Mouse (Mus musculus): ENCODE results near the gene Mup11. TPM values are rescaled to one million over a fixed set of nuclear protein-coding genes. Genes with fewer than 3 reads are reported as not detected.
"Not testable (repeated sequence)": the region's sequence is repeated elsewhere in the genome, so short reads cannot be mapped to it uniquely, and the experiment has no call there.

Gene Mup11
- not detected for total RNA-seq (2022)

GRCm38 (mm10) chr4:60662311-60662710 lies at the start of gene Mup11:
Gene Mup11, minus strand, starts transcription at chr4:60662411.
- not testable (repeated sequence) for DNase-seq (ENCODE audit: low spot score in 2 of 2)

Other genes with a start within 250 kb of the Mup11 start
- gene Mup9, start 240.5 kb downstream of the Mup11 start, total RNA-seq (2022), result not detected
- not detected for gene Mup1, start 160.5 kb downstream of the Mup11 start, total RNA-seq (2022)
- not detected for gene Mup10, start 80.2 kb downstream of the Mup11 start, total RNA-seq (2022)
- not detected for gene Mup12, start 78.9 kb upstream of the Mup11 start, total RNA-seq (2022)
- gene Mup22, start 159.1 kb upstream of the Mup11 start, total RNA-seq (2022), result not detected